Mouse (Mus musculus): ENCODE data around the gene Gak.

GRCm38 (mm10) chr5:108636172-108636571 lies 6.6 kb upstream of the Gak start:
- TF ChIP-seq USF1 (IDR thresholded peaks at IDR 0.05; ENCODE audit: low read depth, low read length) (no peak), CTCF (conservative IDR thresholded peaks at IDR 0.05 in 1 of 2, IDR thresholded peaks at IDR 0.05 in 1 of 2; ENCODE audit: low read depth in 2 of 2, low read length in 2 of 2) (no peak), ZNF384 (IDR thresholded peaks at IDR 0.05; ENCODE audit: low read depth, low read length) (no peak), POLR2A (IDR thresholded peaks at IDR 0.05; ENCODE audit: low read depth, low read length) (no peak), EP300 (IDR thresholded peaks at IDR 0.05; ENCODE audit: low read length) (no peak), TCF12 (IDR thresholded peaks at IDR 0.05; ENCODE audit: low read depth, low read length) (no peak)

All from CH12.LX (cell line).